Mouse (Mus musculus) thymus, adult 2 months (tissue): ENCODE measurements around the gene Nfia.

ENCODE experiments used
- CTCF ChIP-seq: fragments of 200-500 bp; IDR thresholded peaks from 2 replicates; pipeline ENCODE4 v1.5.1; 2012; ENCODE audit warnings: mild to moderate bottlenecking, control low read depth, low read length, moderate library complexity, borderline replicate concordance; ENCODE audit not compliant: control insufficient read depth, poor library complexity, insufficient read depth; ENCODE audit errors: extremely low read depth
- POLR2A ChIP-seq: fragments of 200-500 bp; IDR thresholded peaks from 2 replicates; pipeline ENCODE4 v1.6.1; 2012; ENCODE audit warnings: mild to moderate bottlenecking, low read length, control low read depth, moderate library complexity; ENCODE audit not compliant: control insufficient read depth, poor library complexity, insufficient read depth; ENCODE audit errors: extremely low read depth

DNA sequence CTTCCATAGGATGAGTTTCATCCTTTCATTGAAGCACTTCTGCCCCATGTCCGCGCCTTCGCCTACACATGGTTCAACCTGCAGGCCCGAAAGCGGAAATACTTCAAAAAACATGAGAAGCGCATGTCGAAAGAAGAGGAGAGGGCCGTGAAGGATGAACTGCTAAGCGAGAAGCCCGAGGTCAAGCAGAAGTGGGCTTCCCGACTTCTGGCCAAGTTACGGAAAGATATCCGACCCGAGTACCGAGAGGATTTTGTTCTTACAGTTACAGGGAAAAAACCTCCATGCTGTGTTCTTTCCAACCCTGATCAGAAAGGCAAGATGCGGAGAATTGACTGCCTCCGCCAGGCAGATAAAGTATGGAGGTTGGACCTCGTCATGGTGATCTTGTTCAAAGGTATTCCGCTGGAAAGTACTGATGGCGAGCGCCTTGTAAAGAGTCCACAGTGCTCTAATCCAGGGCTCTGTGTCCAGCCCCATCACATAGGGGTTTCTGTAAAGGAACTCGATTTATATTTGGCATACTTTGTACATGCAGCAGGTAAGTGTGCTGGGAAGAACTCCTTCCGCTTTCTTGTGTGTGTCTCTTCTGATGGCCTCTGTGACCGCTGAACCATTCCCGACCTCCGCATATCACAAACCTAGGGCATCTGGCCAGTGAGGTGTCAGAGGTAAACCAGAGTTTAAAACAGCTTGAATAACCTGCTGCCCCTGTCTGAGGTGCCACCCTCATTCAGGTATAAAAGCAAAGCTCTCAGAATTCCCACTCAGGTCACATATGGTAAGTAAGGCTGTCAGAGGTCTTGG lies 10.7 kb downstream of the Nfia start:
- TF ChIP-seq POLR2A = no peak
- no peak for TF ChIP-seq CTCF
